Comparison of ENCODE assay signal across 8 mouse cellular contexts in the genomic region with DNA sequence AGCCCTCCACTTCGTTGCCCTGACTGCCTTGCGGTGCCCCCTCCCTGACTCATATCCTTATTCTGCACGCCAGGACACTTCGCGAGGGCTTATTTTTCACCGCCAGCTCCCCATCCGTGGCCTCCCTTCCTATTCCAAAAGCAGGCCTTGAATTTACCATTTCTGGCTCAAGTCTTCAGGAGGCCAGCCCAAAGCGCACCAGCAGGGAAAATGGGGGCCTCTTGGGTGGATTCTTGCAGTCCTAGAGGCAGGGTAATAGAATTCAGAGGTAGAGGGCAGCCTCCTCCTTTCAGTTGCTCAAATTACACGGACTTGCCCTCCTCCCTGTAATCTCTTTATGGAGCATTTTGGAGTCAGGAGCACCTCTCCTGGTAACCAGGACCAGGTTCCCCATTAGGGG. TPM values are rescaled to one million over a fixed set of nuclear protein-coding genes. Genes with fewer than 3 reads are reported as not detected.
DNase-seq lines count a peak whose midpoint lies in the region; ATAC-seq and TF ChIP-seq lines count a peak whose summit lies in the region.

No protein-coding gene starts in this region.

- ATAC-seq in intestine, embryonic 16.5 days = peak; percentile 14
- ATAC-seq in neural tube, embryonic 15.5 days (ENCODE audit: low FRiP score) = no peak; the same call in 1 of the 2 replicates

- peak overlapping the region; percentile 86 for H3K4me2 ChIP-seq in intestine, embryonic 16.5 days (ENCODE audit: low read depth, low read length)
- peak overlapping the region; percentile 89 for H3K4me2 ChIP-seq in neural tube, embryonic 15.5 days

- H3K27me3 ChIP-seq in embryonic facial prominence, embryonic 10.5 days (replicated peaks; ENCODE audit: low read depth, poor library complexity, severe bottlenecking) = peaks cover 56% of the 10 kb centered on the region
- no peaks in the 10 kb centered on the region for H3K27me3 ChIP-seq in intestine, embryonic 16.5 days (replicated peaks; ENCODE audit: control insufficient read depth, insufficient read depth, low read length)
- H3K27me3 ChIP-seq in neural tube, embryonic 15.5 days (replicated peaks) = peaks cover 13% of the 10 kb centered on the region

- peak overlapping the region; percentile 89 for H3K27ac ChIP-seq in embryonic facial prominence, embryonic 10.5 days (replicated peaks)
- peak overlapping the region; percentile 86 for H3K27ac ChIP-seq in intestine, embryonic 16.5 days (ENCODE audit: low read length)
- H3K27ac ChIP-seq in neural tube, embryonic 15.5 days (replicated peaks) = peak overlapping the region; percentile 70

- TF ChIP-seq CTCF in lung, adult 2 months (IDR thresholded peaks at IDR 0.05; ENCODE audit: insufficient read depth, low read length) = no peak

- H3K36me3 ChIP-seq in embryonic facial prominence, embryonic 10.5 days (replicated peaks) = peaks cover 18% of the 10 kb centered on the region
- peaks cover 3% of the 10 kb centered on the region; the same call in 1 of the 2 replicates for H3K36me3 ChIP-seq in intestine, embryonic 16.5 days (ENCODE audit: control insufficient read depth, insufficient read depth, low read length)
- no peaks in the 10 kb centered on the region for H3K36me3 ChIP-seq in neural tube, embryonic 15.5 days

- no peak for TF ChIP-seq POLR2A in lung, adult 2 months (IDR thresholded peaks at IDR 0.05; ENCODE audit: borderline replicate concordance, extremely low read depth, low read depth, low read length)

- no peak for DNase-seq in lung, adult 2 months
- no peak for DNase-seq in lung, postnatal 4 days
- no peak for DNase-seq in embryonic facial prominence, embryonic 10.5 days (ENCODE audit: low spot score)
- DNase-seq in left cerebral cortex, adult 9 months (ENCODE audit: low spot score in 2 of 2) = no peak
- DNase-seq in kidney, postnatal 25 days = no peak
- no peak for DNase-seq in frontal cortex, adult 2 months (ENCODE audit: extremely low spot score in 1 of 2, low spot score in 1 of 2)

- H3K9me3 ChIP-seq in embryonic facial prominence, embryonic 10.5 days = no peaks in the 10 kb centered on the region
- H3K9me3 ChIP-seq in intestine, embryonic 16.5 days (ENCODE audit: control insufficient read depth, low read length) = no peaks in the 10 kb centered on the region
- H3K9me3 ChIP-seq in neural tube, embryonic 15.5 days (replicated peaks) = no peaks in the 10 kb centered on the region

- WGBS in lung, adult 2 months = 7% methylated on average over 9 of the region's 9 CpGs
- under 1% methylated on average over 9 of the region's 9 CpGs for WGBS in embryonic facial prominence, embryonic 10.5 days
- 4% methylated on average over 9 of the region's 9 CpGs for WGBS in intestine, embryonic 16.5 days
- 3% methylated on average over 9 of the region's 9 CpGs for WGBS in neural tube, embryonic 15.5 days

- H3K9ac ChIP-seq in intestine, embryonic 16.5 days (ENCODE audit: low read depth, low read length) = peak overlapping the region; percentile 65
- peak overlapping the region; percentile 45 for H3K9ac ChIP-seq in neural tube, embryonic 15.5 days (replicated peaks)

- peak overlapping the region; percentile 42 for H3K4me3 ChIP-seq in lung, adult 2 months (replicated peaks; ENCODE audit: extremely low read depth, low read depth, low read length)
- H3K4me3 ChIP-seq in embryonic facial prominence, embryonic 10.5 days = peak overlapping the region; percentile 76
- peak overlapping the region; percentile 48 for H3K4me3 ChIP-seq in intestine, embryonic 16.5 days (ENCODE audit: low read length)
- peak overlapping the region; percentile 42 for H3K4me3 ChIP-seq in neural tube, embryonic 15.5 days (replicated peaks)

- peaks cover 46% of the 10 kb centered on the region for H3K4me1 ChIP-seq in lung, adult 2 months (ENCODE audit: control insufficient read depth, insufficient read depth, low read length)
- H3K4me1 ChIP-seq in embryonic facial prominence, embryonic 10.5 days = peaks cover 88% of the 10 kb centered on the region
- H3K4me1 ChIP-seq in intestine, embryonic 16.5 days (ENCODE audit: control insufficient read depth, insufficient read depth, low read length) = peaks cover 64% of the 10 kb centered on the region
- peaks cover 68% of the 10 kb centered on the region for H3K4me1 ChIP-seq in neural tube, embryonic 15.5 days

RNA-seq across cellular contexts. Expression of gene Socs3, which starts 6.0 kb away (rescaled TPM):
- polyA plus RNA-seq in lung, adult 2 months (2012; rRNA removed) = 32.1 and 40.6 TPM in 2 replicates
- polyA plus RNA-seq in embryonic facial prominence, embryonic 10.5 days (2016; fragmentation: Nextera tagmentation; extraction: Ambion mirVana) = 13.6 and 16.7 TPM in 2 replicates
- polyA plus RNA-seq in intestine, embryonic 16.5 days (2015; fragmentation: Nextera tagmentation; extraction: Ambion mirVana) = 18.9 and 21.2 TPM in 2 replicates
- polyA plus RNA-seq in neural tube, embryonic 15.5 days (2015; fragmentation: Nextera tagmentation; extraction: Ambion mirVana) = 6.7 and 13.2 TPM in 2 replicates
- 4.5 and 5.8 TPM in 2 replicates for polyA plus RNA-seq in frontal cortex, adult 2 months (2012; rRNA removed)

RNA-seq across cellular contexts. Expression of gene Pgs1, which starts 22.2 kb away (rescaled TPM):
- polyA plus RNA-seq in lung, adult 2 months (2012; rRNA removed) = 83.2 and 104 TPM in 2 replicates
- polyA plus RNA-seq in embryonic facial prominence, embryonic 10.5 days (2016; fragmentation: Nextera tagmentation; extraction: Ambion mirVana) = 43.5 and 44.6 TPM in 2 replicates
- polyA plus RNA-seq in intestine, embryonic 16.5 days (2015; fragmentation: Nextera tagmentation; extraction: Ambion mirVana) = 33.9 and 35.7 TPM in 2 replicates
- 60.7 and 62.8 TPM in 2 replicates for polyA plus RNA-seq in neural tube, embryonic 15.5 days (2015; fragmentation: Nextera tagmentation; extraction: Ambion mirVana)
- polyA plus RNA-seq in frontal cortex, adult 2 months (2012; rRNA removed) = 69.6 and 74.3 TPM in 2 replicates
